Mouse (Mus musculus) heart, postnatal 0 days (tissue): ENCODE data around the gene Fbln1. TPM values are rescaled to one million over a fixed set of nuclear protein-coding genes. Genes with fewer than 3 reads are reported as not detected.

Experiments used
- ATAC-seq: fragments of 200-750 bp; cut with Nextera tagmentation; 2 replicates; pipeline ENCODE4 v1.8.0; 2017; ENCODE audit warnings: low read depth, moderate number of reproducible peaks, moderate library complexity; ENCODE audit not compliant: insufficient read depth
- DNase-seq: peaks from one replicate; pipeline ENCODE4 v3.0.0-alpha.2; 2016; ENCODE audit warnings: low spot score
- H3K27ac ChIP-seq: fragments of 300-500 bp; sonication (generic); 2 replicates; pipeline ENCODE4 v1.5.1; 2014; ENCODE audit warnings: low read depth, mild to moderate bottlenecking
- H3K27me3 ChIP-seq: fragments of 300-500 bp; sonication (generic); 2 replicates; pipeline ENCODE4 v1.6.1; 2014; ENCODE audit warnings: low read length, mixed read lengths; ENCODE audit not compliant: control insufficient read depth, insufficient read depth
- H3K36me3 ChIP-seq: fragments of 300-500 bp; sonication (generic); replicated peaks from 2 replicates; pipeline ENCODE4 v1.6.1; 2014; ENCODE audit warnings: low read length, mixed read lengths; ENCODE audit not compliant: control insufficient read depth, insufficient read depth
- H3K4me1 ChIP-seq: fragments of 300-500 bp; sonication (generic); 2 replicates; pipeline ENCODE4 v1.6.1; 2014; ENCODE audit warnings: antibody characterized with exemption; ENCODE audit not compliant: control insufficient read depth, insufficient read depth
- H3K4me2 ChIP-seq: fragments of 300-500 bp; sonication (generic); 2 replicates; pipeline ENCODE4 v1.6.1; 2014; ENCODE audit warnings: low read depth, mild to moderate bottlenecking, low read length, moderate library complexity
- H3K4me3 ChIP-seq: fragments of 300-500 bp; sonication (generic); 2 replicates; pipeline ENCODE4 v1.5.1; 2014; ENCODE audit warnings: low read depth, low read length
- H3K9ac ChIP-seq: fragments of 300-500 bp; sonication (generic); replicated peaks from 2 replicates; pipeline ENCODE4 v1.6.1; 2014; ENCODE audit warnings: low read depth, low read length, mixed read lengths
- H3K9me3 ChIP-seq: fragments of 300-500 bp; sonication (generic); replicated peaks from 2 replicates; pipeline ENCODE4 v1.6.1; 2016; ENCODE audit warnings: low read length; ENCODE audit not compliant: control insufficient read depth
- CTCF ChIP-seq: IDR thresholded peaks from 2 replicates; pipeline ENCODE4 v1.5.1; 2016; ENCODE audit warnings: antibody characterized with exemption, control low read depth, low read depth
- EP300 ChIP-seq: IDR thresholded peaks from 2 replicates; pipeline ENCODE4 v1.6.1; 2016; ENCODE audit warnings: antibody characterized with exemption, low read depth
- WGBS: fragments of 180-500 bp; shearing (Covaris S2); extraction: QIAGEN DNeasy Blood & Tissue Kit; methylation state at CpG from one replicate; pipeline ENCODE4 v1.1.7; 2014; 5-methylcytosine and 5-hydroxymethylcytosine counted together
- polyA plus RNA-seq: library from polyadenylated mRNA; unstranded; fragments of >200 nt; fragmentation: Nextera tagmentation; extraction: Ambion mirVana; gene quantifications from 2 replicates; pipeline ENCODE4 v1.2.1, GENCODE M21; 2015
- total RNA-seq: library from RNA; depleted of rRNA; stranded (reverse); fragments of >200 nt; gene quantifications from 2 replicates; pipeline ENCODE4 v1.2.3, GENCODE M21; 2014; ENCODE audit warnings: low replicate concordance

Fbln1 gene
- total and polyA plus RNA-seq, 2 experiments from 2014 or later, result 52.9 to 85.9 TPM

DNA sequence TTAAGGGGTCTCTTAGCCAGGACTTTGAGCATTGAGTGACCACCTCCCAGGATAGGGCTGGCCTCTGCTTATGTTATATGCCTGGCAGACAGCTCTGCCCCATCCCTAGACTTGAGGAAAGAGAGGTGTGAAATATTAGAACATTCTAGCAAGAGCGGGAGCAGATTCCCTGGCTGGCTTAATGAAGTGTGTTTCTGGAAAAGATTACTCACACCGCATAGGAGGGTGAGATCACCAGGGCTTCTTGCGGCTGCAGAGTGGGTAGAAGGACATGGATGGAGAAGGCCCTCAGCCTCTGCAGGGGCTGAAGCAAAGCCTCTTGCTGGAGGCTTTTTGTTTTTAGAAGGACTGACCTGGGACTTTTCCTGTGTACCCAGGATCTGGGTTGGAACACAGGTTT, 19.9 kb downstream of the Fbln1 start:
- no peaks in the 10 kb centered on the region for H3K9me3 ChIP-seq
- 0 out of 2 replicates have a peak, but pooled peaks cover 3% of the 10 kb centered on the region for H3K27me3 ChIP-seq
- no peak for ATAC-seq
- H3K4me2 ChIP-seq, result no peak overlapping the region
- 71% methylated on average over 3 of the region's 3 CpGs for WGBS
- DNase-seq, result no peak
- H3K9ac ChIP-seq, result no peak overlapping the region
- no peak overlapping the region for H3K27ac ChIP-seq
- H3K4me3 ChIP-seq, result no peak overlapping the region
- no peak for TF ChIP-seq EP300
- no peak for TF ChIP-seq CTCF
- H3K36me3 ChIP-seq, result peaks cover 15% of the 10 kb centered on the region; the same call in 1 of the 2 replicates
- H3K4me1 ChIP-seq, result peaks cover 10% of the 10 kb centered on the region

DNA sequence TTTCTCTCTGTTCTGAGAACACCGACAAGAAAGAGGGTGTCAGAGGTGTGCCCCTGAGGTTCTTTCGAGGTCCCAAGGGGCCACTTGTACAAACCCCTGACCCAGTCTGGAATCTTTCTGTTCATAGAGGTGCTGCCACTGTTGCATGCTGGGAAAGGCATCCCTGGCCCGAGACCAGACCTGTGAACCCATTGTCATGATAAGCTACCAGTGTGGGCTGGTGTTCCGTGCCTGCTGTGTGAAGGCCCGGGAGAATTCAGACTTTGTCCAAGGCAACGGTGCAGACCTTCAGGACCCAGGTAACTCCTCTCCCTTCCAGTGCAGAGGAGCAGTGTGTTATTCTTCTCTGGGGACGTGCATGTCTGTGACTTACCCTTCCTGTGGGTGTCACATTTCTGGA, 21.1 kb downstream of the Fbln1 start:
- Histone ChIP-seq H3K9ac (no peak overlapping the region), H3K4me1 (peaks cover 10% of the 10 kb centered on the region; the same call in 1 of the 2 replicates), H3K27ac (no peak overlapping the region), H3K36me3 (peaks cover 15% of the 10 kb centered on the region; the same call in 1 of the 2 replicates), H3K9me3 (no peaks in the 10 kb centered on the region), H3K4me2 (no peak overlapping the region), H3K4me3 (no peak overlapping the region), H3K27me3 (0 out of 2 replicates have a peak, but pooled peaks cover 3% of the 10 kb centered on the region)
- TF ChIP-seq CTCF, result no peak
- WGBS, result 71% methylated on average over 7 of the region's 7 CpGs
- ATAC-seq, result no peak
- no peak for DNase-seq

DNA sequence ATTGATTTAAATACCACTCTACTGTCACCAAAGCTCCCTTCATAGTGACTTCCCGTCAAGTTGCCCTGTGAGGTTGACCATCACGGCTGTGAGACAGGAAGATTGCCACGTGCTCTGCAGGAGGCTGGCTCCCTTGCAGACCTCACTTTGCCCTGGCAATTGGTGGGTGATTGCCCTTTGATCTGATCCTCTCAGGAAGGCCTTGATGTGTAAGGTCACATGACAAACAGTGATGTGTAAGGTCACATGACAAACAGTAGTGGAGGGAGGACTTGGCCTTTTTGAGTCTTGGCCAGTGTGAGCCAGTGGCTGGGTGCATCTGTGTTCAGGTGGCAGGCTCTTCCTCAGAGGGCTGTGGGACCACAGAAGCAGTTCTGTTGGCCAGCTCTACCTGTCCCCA, 22.8 kb downstream of the Fbln1 start:
- DNase-seq, result no peak
- Histone ChIP-seq H3K9ac (no peak overlapping the region), H3K36me3 (peaks cover 15% of the 10 kb centered on the region; the same call in 1 of the 2 replicates), H3K4me3 (no peak overlapping the region), H3K27ac (no peak overlapping the region), H3K9me3 (no peaks in the 10 kb centered on the region), H3K4me1 (peaks cover 10% of the 10 kb centered on the region; the same call in 1 of the 2 replicates), H3K27me3 (no peaks in the 10 kb centered on the region), H3K4me2 (no peak overlapping the region)
- no peak for ATAC-seq
- WGBS, result 82% methylated on average over 3 of the region's 3 CpGs
- no peak for TF ChIP-seq CTCF
- TF ChIP-seq EP300, result no peak

DNA sequence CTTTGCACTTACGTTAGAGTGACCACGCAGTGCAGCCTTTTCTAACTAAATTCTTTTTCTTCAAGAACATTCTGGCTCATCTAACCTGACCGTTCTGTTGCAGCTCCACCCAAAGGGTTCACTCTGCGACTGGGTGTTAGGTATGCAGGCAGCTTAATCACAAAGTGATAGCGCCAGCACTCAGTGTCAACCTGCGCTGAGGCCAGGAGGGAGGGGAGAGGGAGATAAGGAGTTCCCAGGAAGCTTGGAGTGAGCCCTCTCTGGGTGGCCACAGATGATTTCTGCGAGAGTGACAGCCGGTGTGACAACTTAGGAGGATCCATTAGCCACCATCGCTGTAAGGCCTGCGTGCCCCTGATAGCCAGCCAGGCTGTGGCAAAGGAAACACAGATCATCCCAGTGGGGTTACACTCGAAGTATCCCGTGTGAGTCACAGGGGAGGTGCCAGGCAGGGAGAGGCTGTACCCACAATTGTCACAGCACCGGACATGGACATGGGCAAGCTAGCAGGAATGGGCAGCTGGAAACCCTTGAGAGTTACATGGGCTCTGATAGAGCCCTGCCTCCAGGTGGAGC, 24.3 kb downstream of the Fbln1 start:
- Histone ChIP-seq H3K36me3 (peaks cover 10% of the 10 kb centered on the region; the same call in 1 of the 2 replicates), H3K9ac (no peak overlapping the region), H3K9me3 (no peaks in the 10 kb centered on the region), H3K27me3 (no peaks in the 10 kb centered on the region), H3K4me1 (peaks cover 10% of the 10 kb centered on the region; the same call in 1 of the 2 replicates), H3K4me2 (no peak overlapping the region), H3K4me3 (no peak overlapping the region), H3K27ac (no peak overlapping the region)
- no peak for TF ChIP-seq CTCF
- TF ChIP-seq EP300, result no peak
- ATAC-seq (0 out of 2 replicates have a peak, but pooled peaks have one; percentile 15), DNase-seq (no peak)
- 41% methylated on average over 13 of the region's 13 CpGs for WGBS

DNA sequence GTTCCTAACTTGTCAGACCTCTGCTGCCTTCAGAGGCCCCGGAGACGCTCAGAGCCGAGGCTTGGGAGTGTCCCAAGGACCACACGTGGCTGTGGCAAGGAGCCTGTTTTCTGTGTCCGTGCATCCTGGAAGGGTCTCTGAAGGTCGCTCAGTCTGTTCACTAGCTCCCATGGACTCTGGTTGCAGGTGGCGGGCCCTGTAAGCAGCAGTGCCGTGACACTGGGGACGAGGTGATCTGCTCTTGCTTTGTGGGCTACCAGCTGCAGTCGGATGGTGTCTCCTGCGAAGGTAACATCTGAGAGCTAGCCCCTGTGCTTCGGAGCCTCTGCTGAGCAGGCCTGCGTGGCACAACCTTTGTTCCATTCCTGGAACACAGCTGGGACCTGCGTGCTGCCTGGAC, 24.9 kb downstream of the Fbln1 start:
- DNase-seq (no peak), ATAC-seq (no peak)
- TF ChIP-seq EP300, result no peak
- no peak for TF ChIP-seq CTCF
- Histone ChIP-seq H3K36me3 (peaks cover 10% of the 10 kb centered on the region; the same call in 1 of the 2 replicates), H3K4me2 (no peak overlapping the region), H3K27ac (no peak overlapping the region), H3K9me3 (no peaks in the 10 kb centered on the region), H3K9ac (no peak overlapping the region), H3K4me1 (peaks cover 10% of the 10 kb centered on the region; the same call in 1 of the 2 replicates), H3K27me3 (no peaks in the 10 kb centered on the region), H3K4me3 (no peak overlapping the region)
- 80% methylated on average over 14 of the region's 14 CpGs for WGBS
